Mouse (Mus musculus) T-helper 1 cell (primary cell): ENCODE measurements around the gene Hmgn2.
"Not testable (repeated sequence)": the region's sequence is repeated elsewhere in the genome, so short reads cannot be mapped to it uniquely, and the experiment has no call there.

ENCODE experiments used
- in situ Hi-C: fragments of 300-600 bp; cut with MboI, MseI; formaldehyde crosslinking; loops from one replicate; pipeline ENCODE4 v1.15.1; 2025; ENCODE audit warnings: high pct_unique_total_duplicates

Hmgn2 gene

DNA sequence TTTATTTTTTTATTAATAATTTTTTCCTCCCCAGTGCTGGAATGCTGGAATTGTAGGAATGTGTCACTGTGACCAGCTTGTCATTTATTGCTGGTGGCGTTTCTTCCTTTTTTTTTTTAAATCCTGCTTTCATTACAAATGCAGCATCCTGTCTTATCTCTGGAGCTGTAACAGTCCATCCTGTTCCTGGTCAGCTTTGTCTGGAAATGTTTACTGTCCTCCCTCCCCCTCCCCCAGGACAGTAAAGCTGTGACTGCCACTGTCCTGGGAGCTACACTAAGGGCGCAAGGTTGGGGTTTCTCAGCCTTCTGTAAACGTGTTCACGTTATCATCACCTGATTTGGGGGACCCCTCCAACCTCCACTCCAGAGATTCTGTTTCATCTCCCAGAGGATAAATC is 43.2 kb downstream of the Hmgn2 start:
- in situ Hi-C loops, result no loop called here

DNA sequence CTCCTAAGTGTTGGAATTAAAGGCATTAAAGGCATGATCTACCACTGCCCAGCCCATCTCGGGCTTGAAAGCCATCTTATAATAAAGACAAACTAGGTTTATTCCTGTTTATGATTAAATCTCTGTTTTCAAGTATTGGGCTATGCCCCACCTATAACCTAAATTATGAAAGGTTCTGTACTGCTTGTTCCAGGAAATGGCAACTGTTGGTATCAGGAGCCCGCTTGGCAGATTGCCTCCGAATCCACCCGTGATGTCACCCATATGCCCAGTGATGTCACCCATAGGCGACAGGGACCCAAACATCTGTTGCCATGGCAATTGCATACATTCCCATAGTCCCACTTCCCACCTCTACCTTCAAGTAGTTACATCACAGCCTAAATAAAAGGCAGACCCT is 44.7 kb downstream of the Hmgn2 start:
- in situ Hi-C loops, result no loop called here

DNA sequence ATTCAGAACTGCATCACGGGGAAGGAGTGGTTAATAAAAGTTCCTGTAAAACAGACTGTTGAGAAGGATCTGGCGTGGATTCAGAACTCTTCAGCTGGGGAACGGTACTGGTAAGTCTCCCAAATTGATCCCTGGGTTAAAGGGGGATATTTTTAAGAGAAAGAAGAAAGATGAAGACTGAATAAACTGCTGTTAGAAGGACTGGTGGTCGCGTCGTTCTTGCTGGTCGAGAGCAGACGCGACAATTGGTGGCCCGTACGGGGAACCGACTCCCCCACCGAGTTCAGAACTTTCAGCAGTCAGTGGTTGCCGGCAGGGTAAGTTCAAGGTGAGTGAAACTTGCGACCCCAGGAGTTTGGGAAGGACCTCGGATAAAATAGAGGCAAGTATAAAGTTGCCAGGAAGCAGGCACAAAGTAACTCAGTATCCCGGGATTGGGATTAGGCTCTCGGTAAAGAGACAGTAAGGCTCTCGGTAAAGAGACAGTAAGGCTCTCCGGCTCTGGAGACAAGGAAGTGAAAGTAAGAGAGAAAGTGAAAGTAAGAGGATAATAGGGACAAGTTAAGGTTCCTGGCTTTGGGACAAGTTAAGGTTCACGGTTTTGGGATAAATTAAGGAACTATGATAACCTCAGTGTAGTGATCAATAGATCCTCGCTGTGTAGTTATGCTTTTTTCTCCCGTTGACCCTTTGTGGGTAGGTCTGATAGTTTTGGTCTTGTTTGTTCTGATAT is 50.2 kb downstream of the Hmgn2 start:
- in situ Hi-C loops, result not testable (repeated sequence)
